Mouse (Mus musculus): ENCODE results near the gene Ptprt.

Ptprt gene

DNA sequence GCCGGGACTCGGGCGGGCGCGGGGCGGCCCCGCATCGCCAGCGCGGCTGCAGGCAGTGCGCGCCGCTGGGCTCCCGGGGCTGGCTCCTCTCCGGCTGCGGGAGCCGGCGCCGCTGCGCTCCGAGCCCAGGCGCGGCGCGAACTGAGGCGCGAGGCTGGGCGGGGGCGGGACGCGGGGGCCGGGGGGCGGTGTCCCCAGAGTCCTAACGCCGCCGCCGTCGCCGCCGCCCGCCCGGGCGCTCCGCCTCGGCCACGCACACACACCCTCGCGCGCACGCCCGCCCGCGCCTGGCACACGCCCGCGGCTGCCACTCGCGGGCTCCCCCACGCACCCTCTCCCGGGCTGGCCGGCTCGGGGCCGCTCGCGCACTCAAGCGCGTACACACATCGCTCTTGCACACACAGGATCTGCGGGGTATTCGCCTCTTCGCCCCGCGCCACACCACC, at the start of gene Ptprt:
TSS of gene Ptprt (minus strand) at position 207 of the 446 bp plus-strand sequence.
- no peak for DNase-seq

- DNase-seq: no peak
These were observed 49.5 kb upstream of the Ptprt start for GRCm38 (mm10) chr2:162710443-162710842.

DNA sequence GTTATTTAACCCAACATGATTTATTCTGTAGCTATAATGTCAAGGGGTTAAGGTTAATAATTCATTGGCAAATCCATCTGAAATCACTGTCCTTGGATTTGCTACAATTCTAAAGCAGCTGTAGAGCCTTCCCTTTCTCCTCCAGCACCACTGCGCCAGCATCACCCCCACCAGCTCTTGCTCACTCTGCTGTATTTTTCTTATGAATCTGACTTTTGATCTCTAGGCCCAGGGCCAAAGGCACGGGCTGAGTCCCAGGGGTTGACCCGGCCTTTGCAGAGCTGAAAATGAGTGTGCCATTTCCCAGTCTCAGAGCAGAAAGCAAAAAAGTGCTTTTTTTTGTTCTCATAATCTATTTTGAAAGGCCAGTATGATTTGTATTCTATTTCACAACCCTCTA, 38.7 kb upstream of the Ptprt start:
- DNase-seq: peak; percentile 83

GRCm38 (mm10) chr2:162699036-162699435, 38.1 kb upstream of the Ptprt start:
- DNase-seq: no peak

DNA sequence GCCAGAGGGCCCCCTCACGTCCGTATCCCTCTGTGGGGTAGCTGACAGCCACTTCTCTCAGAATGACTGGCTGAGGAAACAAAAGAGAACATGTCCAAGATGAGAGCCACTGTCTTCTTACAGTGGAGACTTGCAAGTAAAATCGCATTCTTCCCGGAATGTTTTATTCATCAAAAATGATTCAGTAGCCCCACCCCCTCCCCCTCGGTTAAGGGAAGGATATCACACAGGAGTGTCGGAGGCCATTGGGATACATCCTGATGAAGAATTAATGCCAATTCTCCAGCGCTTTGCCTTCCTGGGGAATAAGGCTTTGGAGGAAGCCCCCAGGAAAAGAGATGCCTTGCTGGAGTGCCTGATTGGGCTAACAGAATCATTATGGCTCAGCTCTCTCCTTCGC, 37.1 kb upstream of the Ptprt start:
- no peak for DNase-seq

DNA sequence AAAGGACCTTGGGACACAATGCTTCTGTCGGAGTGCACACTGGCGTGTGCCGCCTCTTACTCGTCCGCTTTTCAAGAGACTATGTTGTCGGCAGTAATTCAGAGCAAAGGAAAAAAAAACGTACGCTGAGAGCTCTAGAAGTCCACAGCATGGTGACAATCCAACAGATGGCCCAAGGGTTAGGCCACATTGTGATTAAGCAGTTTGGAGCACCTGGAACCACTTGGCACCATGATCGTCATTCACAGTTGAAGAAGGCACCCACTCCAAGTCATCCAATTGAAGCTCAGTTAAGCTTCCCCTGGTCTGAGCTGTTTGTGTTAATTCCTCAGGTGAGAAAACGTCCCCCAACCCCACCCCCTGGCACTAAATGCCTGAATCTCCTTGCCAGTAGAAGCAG, 36.2 kb upstream of the Ptprt start:
- no peak for DNase-seq

- no peak for DNase-seq
These were observed 31.2 kb upstream of the Ptprt start for GRCm38 (mm10) chr2:162692143-162692542.

- peak in 1 of 2 experiments; percentile 54 for DNase-seq
These were observed 21.7 kb upstream of the Ptprt start for GRCm38 (mm10) chr2:162682674-162683073.

DNA sequence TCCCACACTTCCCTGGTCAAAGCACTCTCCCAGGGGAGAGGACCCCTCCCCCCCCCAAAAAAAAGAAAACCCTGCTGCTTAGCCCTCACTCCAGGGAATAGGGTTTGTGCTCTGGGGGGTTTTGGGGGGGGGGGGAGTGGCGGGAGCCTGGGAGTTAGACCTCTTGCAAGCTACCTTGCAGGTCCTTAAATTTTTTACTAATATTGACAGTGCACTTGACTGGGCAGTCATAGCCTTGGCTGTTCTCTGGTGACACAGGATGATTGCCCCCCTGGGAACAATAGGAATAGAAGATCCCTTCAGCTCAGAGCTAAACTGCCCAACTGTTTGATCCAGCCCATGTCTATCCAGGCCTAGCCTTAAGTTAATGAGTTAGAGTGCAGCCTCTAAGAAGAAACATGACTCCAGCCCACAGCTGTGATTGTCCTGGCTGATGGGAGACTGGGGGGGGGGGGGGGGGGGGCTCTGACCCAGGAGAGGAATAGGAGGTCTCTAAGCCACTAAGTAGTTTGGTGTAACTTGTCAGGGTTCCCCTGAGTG, 1.6 kb upstream of the Ptprt start:
- no peak for DNase-seq

DNA sequence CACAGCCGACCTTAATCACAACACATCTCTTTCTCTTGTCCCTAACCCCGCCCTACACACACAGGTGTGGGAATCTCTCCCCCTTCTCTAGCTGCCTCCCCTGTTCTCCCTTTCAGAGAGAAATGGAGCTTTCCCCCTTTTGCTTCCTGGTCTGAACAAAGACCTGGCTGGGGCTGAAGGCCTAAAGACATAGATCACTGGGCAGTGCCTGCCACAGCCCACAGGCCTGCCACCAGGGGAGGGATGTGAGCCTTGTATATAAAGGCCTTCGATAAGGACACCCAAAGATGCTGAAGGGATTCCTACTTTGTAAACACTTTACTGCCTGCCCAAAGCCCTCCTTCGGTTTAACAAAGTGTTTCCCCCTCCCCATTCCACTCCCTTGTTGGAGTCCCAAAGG, 786 bp upstream of the Ptprt start:
- no peak for DNase-seq

GRCm38 (mm10) chr2:162660231-162660940, 561 bp downstream of the Ptprt start:
- no peak for DNase-seq

GRCm38 (mm10) chr2:162658997-162659396, 1.9 kb downstream of the Ptprt start:
- DNase-seq: peak; percentile 36 to 81

GRCm38 (mm10) chr2:162657541-162657940, 3.4 kb downstream of the Ptprt start:
- no peak for DNase-seq

DNA sequence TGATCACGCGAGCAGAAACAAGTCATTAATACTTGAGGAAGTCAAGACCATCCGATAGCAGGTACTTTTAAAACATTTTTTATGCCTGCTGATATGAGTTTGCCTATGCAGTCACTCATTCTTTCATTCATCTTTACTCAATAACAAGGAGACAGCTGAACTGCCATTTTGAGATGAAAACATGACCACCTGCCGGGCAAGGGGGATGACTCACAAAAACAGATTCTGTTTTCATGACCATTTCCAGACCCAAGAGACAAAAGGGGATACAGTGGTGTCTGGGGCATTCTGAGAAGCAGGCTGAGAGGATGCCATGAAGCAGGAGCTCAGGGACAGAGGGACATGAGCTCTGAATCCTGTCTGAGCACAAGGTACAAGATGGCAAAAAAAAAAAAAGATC, 6.5 kb downstream of the Ptprt start:
- DNase-seq: no peak

GRCm38 (mm10) chr2:162638676-162639075, 22.3 kb downstream of the Ptprt start:
- DNase-seq: no peak

GRCm38 (mm10) chr2:162637537-162637936, 23.4 kb downstream of the Ptprt start:
- DNase-seq: no peak

DNA sequence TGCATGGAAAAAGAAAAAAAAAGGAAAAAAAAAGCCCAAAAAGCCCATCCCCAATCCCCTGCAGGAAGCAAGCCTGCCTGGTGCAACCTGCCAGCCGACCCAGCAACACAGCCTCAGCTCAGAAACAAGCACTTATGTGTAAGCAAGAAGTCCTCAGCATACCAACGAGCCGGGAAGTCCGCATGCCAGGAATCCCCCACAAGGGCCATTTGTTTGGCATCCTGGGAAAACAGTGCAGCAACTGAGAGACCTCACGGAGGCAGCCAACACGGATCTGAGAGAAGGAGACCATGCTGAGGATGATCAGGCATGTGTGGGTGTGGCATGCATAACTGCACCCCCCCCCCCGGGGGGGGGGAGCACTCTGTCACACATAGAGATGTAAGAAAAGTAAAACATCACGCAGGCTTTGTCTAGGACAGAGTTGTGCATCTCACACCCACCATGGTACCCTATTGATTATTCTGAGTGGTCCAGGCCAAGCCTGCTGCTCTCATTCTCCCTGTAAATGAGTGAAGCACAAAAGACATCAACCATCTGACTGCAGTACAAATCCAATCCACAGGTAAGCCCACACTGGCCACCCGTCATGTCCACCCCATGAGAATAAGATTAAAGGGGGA, 24.4 kb downstream of the Ptprt start:
- no peak for DNase-seq

DNA sequence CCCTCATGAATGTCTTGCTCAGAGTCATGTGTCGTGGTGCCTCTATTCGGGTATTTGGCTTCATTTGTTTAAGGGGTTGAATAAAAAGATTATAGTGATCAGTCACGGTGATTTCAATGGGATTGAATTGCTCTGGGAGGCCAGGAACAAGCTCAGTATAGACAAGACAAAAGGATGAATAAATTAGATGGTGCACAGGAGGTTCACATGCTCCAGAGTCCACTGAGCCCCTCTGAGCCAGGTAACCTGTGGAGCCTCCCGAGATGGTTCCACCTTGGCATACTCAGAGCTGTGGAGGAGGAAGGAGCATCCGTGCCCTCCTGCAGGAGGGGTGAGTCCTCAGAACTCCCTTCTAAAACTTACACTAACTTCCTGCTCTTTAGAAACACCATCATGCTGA, 26.0 kb downstream of the Ptprt start:
- no peak for DNase-seq

DNA sequence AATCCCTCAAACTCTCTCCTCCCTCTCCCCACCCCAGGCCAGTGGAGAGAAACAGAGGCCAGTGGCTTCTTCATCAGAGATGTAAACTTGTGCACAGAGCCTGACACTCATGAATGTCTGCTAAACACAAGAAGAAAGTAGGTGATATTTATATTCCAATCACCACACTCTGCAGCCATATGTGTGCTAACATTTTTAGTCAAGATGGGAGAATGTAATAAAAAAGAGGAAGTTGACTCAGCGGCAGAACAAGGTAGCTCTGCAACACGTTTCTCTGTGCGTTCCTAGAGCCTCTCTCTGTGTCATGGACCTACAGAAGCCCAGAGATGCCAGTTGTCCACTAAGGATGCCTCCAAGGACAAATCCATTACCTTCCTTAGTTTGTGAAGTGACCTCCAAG, 34.9 kb downstream of the Ptprt start:
- no peak for DNase-seq

- no peak for DNase-seq
These were observed 36.2 kb downstream of the Ptprt start for GRCm38 (mm10) chr2:162624707-162625106.

GRCm38 (mm10) chr2:162614256-162614655, 46.7 kb downstream of the Ptprt start:
- no peak for DNase-seq

GRCm38 (mm10) chr2:162613480-162613879, 47.5 kb downstream of the Ptprt start:
- no peak for DNase-seq

- no peak for DNase-seq
These were observed 58.2 kb downstream of the Ptprt start for GRCm38 (mm10) chr2:162602721-162603120.

DNA sequence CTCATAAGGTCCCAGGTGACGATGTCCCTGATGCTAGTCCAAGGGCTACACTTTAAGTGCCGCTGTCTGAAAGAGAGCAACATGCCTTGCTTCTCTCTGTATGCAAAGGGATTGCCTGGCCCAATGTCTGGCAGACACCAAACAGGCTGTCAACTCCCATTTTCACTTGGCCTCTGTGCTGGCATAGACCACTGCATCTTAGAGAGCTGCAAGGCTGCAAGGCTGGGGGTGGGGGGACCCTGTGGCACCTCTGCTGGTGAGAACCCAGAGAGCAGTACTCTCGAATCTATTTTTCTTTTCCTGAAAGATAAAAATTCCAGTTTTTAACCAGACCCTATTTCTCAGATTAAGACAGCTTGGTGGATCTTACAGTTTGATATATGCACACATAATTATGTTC, 69.6 kb downstream of the Ptprt start:
- no peak for DNase-seq
